Mouse (Mus musculus) hindbrain, embryonic 12.5 days (tissue): ENCODE data around the gene Vmn1r132. TPM values are rescaled to one million over a fixed set of nuclear protein-coding genes. Genes with fewer than 3 reads are reported as not detected.
"Not testable (repeated sequence)": the region's sequence is repeated elsewhere in the genome, so short reads cannot be mapped to it uniquely, and the experiment has no call there.

Experiments used
- ATAC-seq: fragments of 200-750 bp; cut with Nextera tagmentation; 2 replicates; pipeline ENCODE4 v1.8.0; 2017; ENCODE audit warnings: moderate TSS enrichment; ENCODE audit not compliant: low FRiP score
- H3K27ac ChIP-seq: fragments of 300-500 bp; sonication (generic); 2 replicates; pipeline ENCODE4 v1.5.1; 2016; ENCODE audit warnings: mild to moderate bottlenecking
- H3K27me3 ChIP-seq: fragments of 300-500 bp; sonication (generic); 2 replicates; pipeline ENCODE4 v1.6.1; 2016; ENCODE audit warnings: mild to moderate bottlenecking
- H3K36me3 ChIP-seq: fragments of 300-500 bp; sonication (generic); 2 replicates; pipeline ENCODE4 v1.6.1; 2016; ENCODE audit warnings: mild to moderate bottlenecking
- H3K4me1 ChIP-seq: fragments of 300-500 bp; sonication (generic); 2 replicates; pipeline ENCODE4 v1.6.1; 2016
- H3K4me2 ChIP-seq: fragments of 300-500 bp; sonication (generic); replicated peaks from 2 replicates; pipeline ENCODE4 v1.6.1; 2016; ENCODE audit warnings: mild to moderate bottlenecking
- H3K4me3 ChIP-seq: fragments of 300-500 bp; sonication (generic); 2 replicates; pipeline ENCODE4 v1.5.1; 2016; ENCODE audit warnings: mild to moderate bottlenecking
- H3K9ac ChIP-seq: fragments of 300-500 bp; sonication (generic); 2 replicates; pipeline ENCODE4 v1.6.1; 2016; ENCODE audit warnings: mild to moderate bottlenecking, moderate library complexity
- H3K9me3 ChIP-seq: fragments of 300-500 bp; sonication (generic); replicated peaks from 2 replicates; pipeline ENCODE4 v1.6.1; 2016; ENCODE audit warnings: mild to moderate bottlenecking
- WGBS: fragments of 180-500 bp; shearing (Covaris S2); methylation state at CpG from one replicate; pipeline ENCODE4 v1.1.7; 2016; 5-methylcytosine and 5-hydroxymethylcytosine counted together
- polyA plus RNA-seq: library from polyadenylated mRNA; unstranded; fragments of >200 nt; fragmentation: Nextera tagmentation; extraction: Ambion mirVana; gene quantifications from 2 replicates; pipeline ENCODE4 v1.2.1, GENCODE M21; 2016

Vmn1r132 gene
- not detected in 2 replicates for polyA plus RNA-seq

DNA sequence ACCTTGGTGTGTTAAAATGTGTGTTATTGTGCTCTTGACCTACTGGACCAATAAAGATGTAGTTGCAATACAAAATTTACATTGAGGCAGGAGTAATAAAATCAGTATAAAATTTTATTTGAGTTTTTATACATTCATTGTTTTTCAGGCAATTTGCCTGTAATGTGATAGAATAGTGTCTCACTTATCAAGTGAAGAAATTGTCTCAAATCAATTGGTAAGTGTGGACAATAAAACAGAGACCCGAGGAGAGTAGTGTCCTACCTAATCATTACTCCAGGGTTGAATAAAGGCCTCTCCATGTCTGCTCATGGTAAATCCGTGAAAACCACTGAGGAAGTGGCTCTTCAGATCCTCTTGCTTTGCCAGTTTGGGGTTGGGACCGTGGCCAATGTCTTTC, at the start of gene Vmn1r132:
TSS of gene Vmn1r132 (plus strand) at position 301 of the 400 bp plus-strand sequence.
- H3K9me3 ChIP-seq, H3K27ac ChIP-seq, H3K27me3 ChIP-seq, H3K4me1 ChIP-seq, H3K36me3 ChIP-seq, H3K9ac ChIP-seq, H3K4me2 ChIP-seq, ATAC-seq, H3K4me3 ChIP-seq: not testable (repeated sequence)
- WGBS = no CpG with 5 or more reads among the region's 3 CpGs

Other genes with a start within 250 kb of the Vmn1r132 start
- not detected in 2 replicates for gene Gm6882, start 181.3 kb upstream of the Vmn1r132 start, polyA plus RNA-seq
- gene Vmn1r130, start 102.3 kb upstream of the Vmn1r132 start, polyA plus RNA-seq = not detected in 2 replicates
- not detected in 2 replicates for gene Vmn1r131, start 68.0 kb upstream of the Vmn1r132 start, polyA plus RNA-seq
- not detected in 2 replicates for gene Gm4175, start 147.4 kb downstream of the Vmn1r132 start, polyA plus RNA-seq
- gene Gm4177, start 182.6 kb downstream of the Vmn1r132 start, polyA plus RNA-seq = not detected in 2 replicates
- not detected in 2 replicates for gene Vmn1r135, start 218.3 kb downstream of the Vmn1r132 start, polyA plus RNA-seq
- gene Gm5725, start 230.2 kb downstream of the Vmn1r132 start, polyA plus RNA-seq = not detected in 2 replicates